Mouse (Mus musculus) layer of hippocampus, postnatal 14 days (tissue): ENCODE data around the gene Olfr1318. TPM values are rescaled to one million over a fixed set of nuclear protein-coding genes. Genes with fewer than 3 reads are reported as not detected.

ENCODE experiments used
- DNase-seq, 2 experiments: peaks; one replicate each; pipeline ENCODE4 v3.0.0; 2021 to 2022; ENCODE audit warnings: low spot score in 2 of 2, mixed read lengths in 1 of 2
- long read RNA-seq, 2 experiments: library from polyadenylated mRNA; stranded (forward); transcript quantifications; one replicate each; pipeline ENCODE4 v2.0.0; 2021
- total RNA-seq, 2 experiments: library from RNA; stranded (reverse); gene quantifications; 2 replicates each; pipeline ENCODE4 v1.2.3; 2021

The Olfr1318 gene
- not detected for total RNA-seq
- long read RNA-seq, experiment 1 = 0 reads
- long read RNA-seq, experiment 2 = 0 reads

- DNase-seq = no peak
Measured at GRCm38 (mm10) chr2:112153898-112154297, at the start of gene Olfr1318. Gene Olfr1318 (plus strand): TSS chr2:112154198.

GRCm38 (mm10) chr2:112115340-112115739 lies 38.7 kb upstream of the Olfr1318 start, which contains the start of gene Olfr1315-ps1:
Gene Olfr1315-ps1 (minus strand): TSS chr2:112115440.
- no peak for DNase-seq

GRCm38 (mm10) chr2:112134877-112135276 lies 19.1 kb upstream of the Olfr1318 start, which contains the start of gene Olfr1316:
Gene Olfr1316 (minus strand): TSS chr2:112134977.
- no peak for DNase-seq

- no peak for DNase-seq
Measured at GRCm38 (mm10) chr2:112140029-112140428, 14.0 kb upstream of the Olfr1318 start, which contains the start of gene Olfr1317. Gene Olfr1317 (plus strand): TSS chr2:112140329.

- DNase-seq = peak; percentile 10 to 71
Measured at GRCm38 (mm10) chr2:112196859-112197258, 42.9 kb downstream of the Olfr1318 start.

- DNase-seq = no peak
Measured at GRCm38 (mm10) chr2:112203056-112203455, 49.1 kb downstream of the Olfr1318 start.

Other genes with a start within 250 kb of the Olfr1318 start
- gene Olfr1306, start 237.9 kb upstream of the Olfr1318 start, total RNA-seq = not detected
- gene Olfr1307, start 204.8 kb upstream of the Olfr1318 start, total RNA-seq = under 1 TPM; 0.05 to 0.07 TPM
- gene Olfr1308, start 189.3 kb upstream of the Olfr1318 start, total RNA-seq = not detected
- not detected for gene Olfr1309, start 163.9 kb upstream of the Olfr1318 start, total RNA-seq
- gene Olfr1310, start 141.5 kb upstream of the Olfr1318 start, total RNA-seq = not detected
- not detected for gene Olfr1311, start 129.8 kb upstream of the Olfr1318 start, total RNA-seq
- gene Olfr1312, start 104.0 kb upstream of the Olfr1318 start, total RNA-seq = not detected
- not detected for gene Olfr1313, start 76.4 kb upstream of the Olfr1318 start, total RNA-seq
- gene Olfr1314, start 57.4 kb upstream of the Olfr1318 start, total RNA-seq = not detected
- not detected for gene Olfr1315-ps1, start 38.8 kb upstream of the Olfr1318 start, total RNA-seq
- gene Olfr1316, start 19.2 kb upstream of the Olfr1318 start, total RNA-seq = not detected
- not detected for gene Olfr1317, start 13.9 kb upstream of the Olfr1318 start, total RNA-seq
- gene Lpcat4, start 85.3 kb downstream of the Olfr1318 start, total RNA-seq = 10 to 100 TPM; 61.9 to 78.3 TPM
- not detected for gene Nutm1, start 105.1 kb downstream of the Olfr1318 start, total RNA-seq
- gene Nop10, start 107.7 kb downstream of the Olfr1318 start, total RNA-seq = 10 to 100 TPM; 66.1 to 67.8 TPM
- gene Slc12a6, start 111.6 kb downstream of the Olfr1318 start, total RNA-seq = 10 to 100 TPM; 84.5 to 95.5 TPM
- 1 to 10 TPM in 1 of 2 experiments, under 1 TPM in 1; 0.98 to 1.8 TPM for gene Gm21985, start 112.1 kb downstream of the Olfr1318 start, total RNA-seq
- 100 to 1,000 TPM; 160 to 166 TPM for gene Emc4, start 213.8 kb downstream of the Olfr1318 start, total RNA-seq
- gene Katnbl1, start 225.0 kb downstream of the Olfr1318 start, total RNA-seq = 10 to 100 TPM; 11.2 to 12.0 TPM